Mouse (Mus musculus): ENCODE measurements around the gene Rpl10-ps3. TPM values are rescaled to one million over a fixed set of nuclear protein-coding genes. Genes with fewer than 3 reads are reported as not detected.

Gene Rpl10-ps3
- polyA plus RNA-seq, 1 experiment from 2014 or later, result 154 TPM

DNA sequence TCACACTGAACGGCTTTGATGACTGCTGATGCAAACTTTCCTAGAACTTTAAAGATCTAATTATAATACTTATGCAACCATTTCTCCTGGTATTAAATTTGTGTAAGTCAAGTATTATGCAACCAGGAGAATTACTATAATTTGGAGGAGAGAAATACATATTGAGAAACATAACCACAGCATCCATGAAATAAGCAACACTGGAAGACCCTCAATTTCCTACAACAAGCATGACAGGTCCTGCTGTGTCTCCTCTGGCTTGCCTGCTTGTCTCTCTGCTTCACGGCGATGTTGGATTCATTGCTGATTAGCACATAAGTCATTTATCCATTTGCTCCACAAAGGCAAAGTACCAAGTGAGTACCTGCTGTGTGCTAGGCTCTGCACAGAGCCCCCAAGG is 12.6 kb upstream of the Rpl10-ps3 start:
- no peaks in the 10 kb centered on the region for H3K9me3 ChIP-seq (ENCODE audit: control insufficient read depth, low read length)
- WGBS, result 52% methylated on average over 3 of the region's 3 CpGs
- H3K4me3 ChIP-seq (ENCODE audit: low read length), result no peak overlapping the region
- no peak for ATAC-seq
- no peaks in the 10 kb centered on the region for H3K4me1 ChIP-seq (ENCODE audit: control insufficient read depth, insufficient read depth, low read depth, low read length)
- H3K27ac ChIP-seq (ENCODE audit: low read depth, low read length), result no peak overlapping the region
- no peak overlapping the region for H3K4me2 ChIP-seq (ENCODE audit: low read length)
- no peaks in the 10 kb centered on the region for H3K27me3 ChIP-seq (replicated peaks; ENCODE audit: control insufficient read depth, insufficient read depth, low read length)
- H3K36me3 ChIP-seq (ENCODE audit: control insufficient read depth, insufficient read depth, low read length), result no peaks in the 10 kb centered on the region
- H3K9ac ChIP-seq (ENCODE audit: low read depth, low read length), result no peak overlapping the region

DNA sequence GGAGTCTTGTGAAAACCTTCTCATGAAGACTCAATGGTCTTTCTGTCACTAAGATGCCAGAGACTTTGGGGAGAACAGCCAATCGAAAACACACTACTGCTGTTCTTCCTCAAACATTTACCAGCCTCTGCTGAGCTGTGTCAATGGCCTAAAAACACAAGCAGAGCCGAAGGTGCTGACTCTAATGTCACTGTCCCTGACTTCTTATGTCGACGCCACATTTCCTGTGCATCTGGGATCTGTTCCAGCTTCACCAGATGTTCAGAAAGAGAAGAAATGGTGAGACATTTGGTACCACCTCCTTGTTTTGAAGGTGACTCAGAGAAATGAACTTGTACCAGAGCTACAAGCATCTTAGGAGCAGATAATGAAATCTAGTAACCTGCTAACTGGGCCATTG is 7.0 kb upstream of the Rpl10-ps3 start:
- no peaks in the 10 kb centered on the region for H3K27me3 ChIP-seq (replicated peaks; ENCODE audit: control insufficient read depth, insufficient read depth, low read length)
- no peaks in the 10 kb centered on the region for H3K36me3 ChIP-seq (ENCODE audit: control insufficient read depth, insufficient read depth, low read length)
- no peak overlapping the region for H3K4me2 ChIP-seq (ENCODE audit: low read length)
- no peak overlapping the region for H3K4me3 ChIP-seq (ENCODE audit: low read length)
- 73% methylated on average over 4 of the region's 4 CpGs for WGBS
- no peak for ATAC-seq
- no peak overlapping the region for H3K9ac ChIP-seq (ENCODE audit: low read depth, low read length)
- H3K4me1 ChIP-seq (ENCODE audit: control insufficient read depth, insufficient read depth, low read depth, low read length), result no peaks in the 10 kb centered on the region; the same call in 1 of the 2 replicates
- H3K9me3 ChIP-seq (ENCODE audit: control insufficient read depth, low read length), result no peaks in the 10 kb centered on the region
- H3K27ac ChIP-seq (ENCODE audit: low read depth, low read length), result no peak overlapping the region

DNA sequence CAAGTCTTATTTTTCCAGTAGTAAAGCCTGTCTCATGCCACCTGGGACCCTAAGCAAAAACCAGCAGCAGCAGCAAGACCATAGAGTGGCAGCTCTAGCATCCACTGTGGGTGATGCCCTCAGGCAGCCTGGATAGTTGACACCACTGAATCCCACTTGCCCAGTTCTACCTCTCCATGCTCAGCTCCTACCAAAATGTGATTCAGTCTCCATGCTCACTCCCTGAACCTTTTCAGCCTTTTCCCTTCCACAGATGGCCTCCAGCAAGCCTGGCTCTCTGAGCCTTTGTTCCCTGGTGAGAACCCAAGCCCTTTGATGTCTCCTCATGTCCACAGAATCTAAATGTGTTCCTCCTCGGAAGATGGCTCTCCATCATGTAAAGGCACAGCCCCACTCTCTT is 5.8 kb upstream of the Rpl10-ps3 start:
- Histone ChIP-seq H3K4me3 (ENCODE audit: low read length) (no peak overlapping the region), H3K4me2 (ENCODE audit: low read length) (no peak overlapping the region), H3K27me3 (replicated peaks; ENCODE audit: control insufficient read depth, insufficient read depth, low read length) (no peaks in the 10 kb centered on the region), H3K9ac (ENCODE audit: low read depth, low read length) (no peak overlapping the region), H3K4me1 (ENCODE audit: control insufficient read depth, insufficient read depth, low read depth, low read length) (no peaks in the 10 kb centered on the region; the same call in 1 of the 2 replicates), H3K36me3 (ENCODE audit: control insufficient read depth, insufficient read depth, low read length) (no peaks in the 10 kb centered on the region), H3K27ac (ENCODE audit: low read depth, low read length) (no peak overlapping the region), H3K9me3 (ENCODE audit: control insufficient read depth, low read length) (no peaks in the 10 kb centered on the region)
- WGBS, result 65% methylated on average over 1 of the region's 1 CpGs
- no peak for ATAC-seq

DNA sequence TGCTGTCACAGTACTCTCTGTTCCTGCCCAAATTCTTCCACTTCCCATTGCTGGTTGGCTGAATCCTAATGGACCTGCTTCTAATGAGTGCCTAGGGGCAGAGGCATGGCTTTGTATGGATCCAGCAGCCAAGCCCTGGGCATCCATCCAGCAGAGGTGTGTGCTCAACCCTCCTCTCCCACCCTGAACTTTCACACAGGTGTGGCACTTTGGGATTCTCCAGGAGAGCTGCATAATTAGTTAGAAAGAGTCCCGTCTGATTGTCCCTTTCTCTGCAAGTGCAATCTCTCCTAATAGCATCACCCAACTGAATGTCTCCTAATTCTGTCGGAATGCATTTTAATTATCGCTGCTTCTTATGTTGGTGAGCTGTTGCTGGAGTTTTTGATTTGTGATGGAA is 4.4 kb upstream of the Rpl10-ps3 start:
- Histone ChIP-seq H3K9ac (ENCODE audit: low read depth, low read length) (no peak overlapping the region), H3K36me3 (ENCODE audit: control insufficient read depth, insufficient read depth, low read length) (no peaks in the 10 kb centered on the region), H3K27me3 (replicated peaks; ENCODE audit: control insufficient read depth, insufficient read depth, low read length) (no peaks in the 10 kb centered on the region), H3K27ac (ENCODE audit: low read depth, low read length) (no peak overlapping the region), H3K9me3 (ENCODE audit: control insufficient read depth, low read length) (no peaks in the 10 kb centered on the region), H3K4me3 (ENCODE audit: low read length) (no peak overlapping the region), H3K4me1 (ENCODE audit: control insufficient read depth, insufficient read depth, low read depth, low read length) (no peaks in the 10 kb centered on the region; the same call in 1 of the 2 replicates), H3K4me2 (ENCODE audit: low read length) (no peak overlapping the region)
- 77% methylated on average over 3 of the region's 3 CpGs for WGBS
- ATAC-seq, result no peak

DNA sequence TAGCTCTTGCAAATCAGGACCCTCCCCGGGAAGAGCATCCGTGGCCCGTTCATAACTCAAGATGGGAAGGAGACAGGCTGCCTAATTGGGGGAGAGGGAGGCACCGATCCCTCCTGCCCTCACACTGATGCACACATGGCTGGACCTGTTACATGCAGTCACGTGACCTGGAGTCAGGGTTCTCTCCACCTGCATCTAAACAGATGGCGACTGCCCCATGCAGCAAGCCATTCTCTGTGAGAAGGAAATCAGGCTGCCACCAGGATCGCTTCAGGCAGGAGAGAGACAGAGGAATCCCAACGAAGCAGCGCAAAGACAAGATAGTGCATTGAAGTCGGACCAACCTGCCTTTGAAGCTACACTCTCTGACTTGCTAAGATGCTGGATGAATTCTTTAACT is 3.5 kb upstream of the Rpl10-ps3 start:
- Histone ChIP-seq H3K4me1 (ENCODE audit: control insufficient read depth, insufficient read depth, low read depth, low read length) (no peaks in the 10 kb centered on the region; the same call in 1 of the 2 replicates), H3K27ac (ENCODE audit: low read depth, low read length) (no peak overlapping the region), H3K4me3 (ENCODE audit: low read length) (no peak overlapping the region), H3K9me3 (ENCODE audit: control insufficient read depth, low read length) (no peaks in the 10 kb centered on the region), H3K9ac (ENCODE audit: low read depth, low read length) (no peak overlapping the region), H3K4me2 (ENCODE audit: low read length) (no peak overlapping the region), H3K27me3 (replicated peaks; ENCODE audit: control insufficient read depth, insufficient read depth, low read length) (no peaks in the 10 kb centered on the region), H3K36me3 (ENCODE audit: control insufficient read depth, insufficient read depth, low read length) (no peaks in the 10 kb centered on the region)
- ATAC-seq, result no peak
- WGBS, result 73% methylated on average over 10 of the region's 10 CpGs

DNA sequence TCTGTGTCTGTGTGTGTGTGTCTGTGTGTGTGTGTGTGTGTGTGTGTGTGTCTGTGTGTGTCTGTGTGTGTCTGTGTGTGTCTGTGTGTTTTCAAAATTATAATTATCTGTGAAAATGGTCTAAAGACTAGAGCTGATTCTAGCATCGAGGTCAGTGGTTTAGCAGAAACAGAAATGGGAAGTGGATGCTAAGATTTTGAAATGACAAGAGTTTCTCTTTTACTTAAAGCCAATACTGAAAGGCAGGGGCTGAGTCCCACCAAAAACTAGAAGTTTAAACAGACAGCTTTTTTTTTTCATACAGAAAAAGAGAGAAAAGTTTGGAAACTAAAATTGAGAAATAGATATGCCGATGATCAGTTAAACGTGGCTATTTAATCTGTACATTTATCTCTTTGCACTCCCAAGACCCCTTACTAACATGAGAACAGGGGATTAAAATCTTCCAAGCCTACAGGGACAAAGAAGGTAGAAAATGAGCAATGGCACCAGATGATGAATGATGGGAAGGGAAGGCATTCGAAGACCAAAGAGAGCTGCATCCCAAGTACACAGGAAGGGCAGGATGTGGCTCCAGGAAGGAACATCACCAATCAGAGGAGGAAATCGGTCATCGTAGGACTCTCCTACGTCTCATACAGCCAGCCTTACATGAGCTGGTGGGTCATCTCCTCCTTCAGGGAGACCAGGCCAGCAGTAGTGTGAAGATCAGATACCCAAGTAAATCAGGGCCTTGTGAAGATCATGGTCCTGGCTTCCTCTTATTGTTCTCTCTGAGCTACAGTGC is 9.0 kb downstream of the Rpl10-ps3 start:
- no peaks in the 10 kb centered on the region for H3K27me3 ChIP-seq (replicated peaks; ENCODE audit: control insufficient read depth, insufficient read depth, low read length)
- WGBS, result 86% methylated on average over 7 of the region's 7 CpGs
- H3K4me3 ChIP-seq (ENCODE audit: low read length), result no peak overlapping the region
- H3K9ac ChIP-seq (ENCODE audit: low read depth, low read length), result no peak overlapping the region
- no peaks in the 10 kb centered on the region for H3K4me1 ChIP-seq (ENCODE audit: control insufficient read depth, insufficient read depth, low read depth, low read length)
- H3K4me2 ChIP-seq (ENCODE audit: low read length), result no peak overlapping the region
- ATAC-seq, result no peak
- H3K36me3 ChIP-seq (ENCODE audit: control insufficient read depth, insufficient read depth, low read length), result no peaks in the 10 kb centered on the region
- H3K27ac ChIP-seq (ENCODE audit: low read depth, low read length), result no peak overlapping the region
- no peaks in the 10 kb centered on the region for H3K9me3 ChIP-seq (ENCODE audit: control insufficient read depth, low read length)

DNA sequence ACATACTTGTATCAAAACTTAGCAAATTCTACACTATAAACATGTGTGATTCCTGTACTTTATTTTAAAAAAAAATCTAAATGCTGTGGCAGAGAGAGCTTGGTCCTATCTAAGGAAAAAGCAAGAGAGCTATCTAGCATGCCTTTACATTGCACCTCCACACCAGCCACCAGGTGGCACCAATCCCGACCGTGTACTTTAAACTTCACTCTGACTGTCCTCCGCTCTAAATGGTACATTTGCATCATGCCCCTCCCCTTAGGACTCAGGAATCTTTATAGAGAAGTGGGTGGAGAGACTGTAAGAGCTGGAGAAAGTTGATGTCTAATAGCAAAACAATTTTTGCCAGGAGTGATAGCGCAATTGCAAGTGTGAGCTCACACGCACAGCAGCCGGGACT is 11.4 kb downstream of the Rpl10-ps3 start:
- H3K4me2 ChIP-seq (ENCODE audit: low read length), result peak overlapping the region; percentile 23; the same call in 1 of the 2 replicates
- H3K4me3 ChIP-seq (ENCODE audit: low read length), result no peak overlapping the region
- no peak overlapping the region for H3K27ac ChIP-seq (ENCODE audit: low read depth, low read length)
- 34% methylated on average over 6 of the region's 6 CpGs for WGBS
- H3K9me3 ChIP-seq (ENCODE audit: control insufficient read depth, low read length), result no peaks in the 10 kb centered on the region
- no peaks in the 10 kb centered on the region for H3K27me3 ChIP-seq (replicated peaks; ENCODE audit: control insufficient read depth, insufficient read depth, low read length)
- H3K36me3 ChIP-seq (ENCODE audit: control insufficient read depth, insufficient read depth, low read length), result no peaks in the 10 kb centered on the region
- no peak for ATAC-seq
- H3K9ac ChIP-seq (ENCODE audit: low read depth, low read length), result no peak overlapping the region
- H3K4me1 ChIP-seq (ENCODE audit: control insufficient read depth, insufficient read depth, low read depth, low read length), result no peaks in the 10 kb centered on the region

DNA sequence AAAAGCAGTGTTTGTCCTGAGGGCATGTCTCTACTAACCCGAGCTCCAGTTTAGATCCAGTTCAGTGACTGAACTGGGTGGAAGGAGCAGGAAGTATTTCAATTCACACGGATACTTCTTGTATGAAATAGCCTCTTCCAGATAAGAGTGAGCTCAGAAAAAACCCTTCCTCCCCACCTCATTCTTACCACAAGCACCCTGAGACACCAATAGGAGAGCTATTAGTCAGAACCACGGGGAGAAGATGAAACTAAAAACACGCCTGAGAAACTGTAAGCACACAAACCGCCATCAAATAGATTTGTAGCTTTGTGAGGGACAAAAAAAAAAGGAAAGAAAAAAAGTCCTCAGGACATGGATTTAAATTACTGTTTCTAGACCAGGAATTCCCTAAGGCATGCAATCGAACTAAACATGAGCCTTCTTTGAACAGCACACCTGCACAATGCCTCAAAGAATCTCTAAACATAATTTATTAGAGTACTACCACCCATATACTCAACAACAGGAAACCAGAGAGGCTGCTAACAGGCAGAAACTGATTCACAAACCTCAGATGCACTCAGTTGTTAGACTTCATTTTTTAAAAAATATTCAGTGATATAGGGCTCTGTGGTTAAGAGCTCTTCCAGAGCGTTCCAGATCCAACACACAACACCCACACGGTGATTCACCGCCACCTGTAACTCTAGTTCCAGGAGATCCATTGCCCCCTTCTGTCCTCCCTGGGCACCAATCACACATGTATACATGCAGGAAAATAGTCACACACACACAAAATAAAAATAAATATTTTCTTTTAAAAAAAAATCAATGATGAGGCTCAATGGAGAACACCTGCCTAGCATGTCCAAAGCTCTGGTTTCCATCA is 20.2 kb downstream of the Rpl10-ps3 start:
- Histone ChIP-seq H3K27ac (ENCODE audit: low read depth, low read length) (no peak overlapping the region), H3K4me2 (ENCODE audit: low read length) (no peak overlapping the region)

DNA sequence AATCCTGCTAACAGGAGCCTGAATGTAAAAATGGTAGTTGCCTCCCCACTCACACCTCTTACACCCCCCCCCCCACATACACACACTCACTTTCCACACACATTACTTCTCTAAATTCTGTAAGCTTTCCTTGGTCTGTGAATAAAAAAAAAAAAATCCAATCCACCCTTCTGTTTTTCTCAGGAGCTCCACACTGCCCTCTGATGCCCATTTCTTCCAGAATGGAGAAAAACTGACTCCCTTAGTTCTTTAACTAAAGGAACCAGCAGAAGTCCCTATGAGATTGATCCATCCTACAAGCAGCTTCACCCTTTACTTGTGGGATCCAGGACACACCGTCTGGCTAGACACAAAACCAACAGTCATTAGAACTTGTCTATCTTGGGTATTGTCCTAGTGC is 24.0 kb downstream of the Rpl10-ps3 start:
- Histone ChIP-seq H3K9ac (ENCODE audit: low read depth, low read length) (no peak overlapping the region), H3K27me3 (replicated peaks; ENCODE audit: control insufficient read depth, insufficient read depth, low read length) (no peaks in the 10 kb centered on the region), H3K36me3 (ENCODE audit: control insufficient read depth, insufficient read depth, low read length) (no peaks in the 10 kb centered on the region), H3K4me3 (ENCODE audit: low read length) (no peak overlapping the region), H3K27ac (ENCODE audit: low read depth, low read length) (no peak overlapping the region), H3K4me1 (ENCODE audit: control insufficient read depth, insufficient read depth, low read depth, low read length) (no peaks in the 10 kb centered on the region), H3K4me2 (ENCODE audit: low read length) (no peak overlapping the region), H3K9me3 (ENCODE audit: control insufficient read depth, low read length) (no peaks in the 10 kb centered on the region)
- ATAC-seq, result no peak
- WGBS, result 44% methylated on average over 1 of the region's 1 CpGs

More for the DNA sequence above, 20.2 kb downstream of the Rpl10-ps3 start:
- Histone ChIP-seq H3K9ac (ENCODE audit: low read depth, low read length) (no peak overlapping the region), H3K27me3 (replicated peaks; ENCODE audit: control insufficient read depth, insufficient read depth, low read length) (no peaks in the 10 kb centered on the region), H3K36me3 (ENCODE audit: control insufficient read depth, insufficient read depth, low read length) (no peaks in the 10 kb centered on the region), H3K4me3 (ENCODE audit: low read length) (no peak overlapping the region), H3K9me3 (ENCODE audit: control insufficient read depth, low read length) (no peaks in the 10 kb centered on the region), H3K4me1 (ENCODE audit: control insufficient read depth, insufficient read depth, low read depth, low read length) (no peaks in the 10 kb centered on the region)
- ATAC-seq, result no peak
- 82% methylated on average over 9 of the region's 9 CpGs for WGBS
